Mouse (Mus musculus) hindbrain, embryonic 10.5 days (tissue): ENCODE measurements at regions not wholly inside any gene's neighbourhood (a gene's known extent, or its start where the extent isn't known, plus 50 kb on each side); places are given as distances from the start of the nearest gene placed in this dataset.

Source experiments
- DNase-seq: peaks from one replicate; pipeline ENCODE4 v3.0.0-alpha.2; 2017; ENCODE audit warnings: low spot score
- H3K27ac ChIP-seq: fragments of 300-500 bp; sonication (generic); 2 replicates; pipeline ENCODE4 v1.5.1; 2016; ENCODE audit warnings: mild to moderate bottlenecking, moderate library complexity
- H3K27me3 ChIP-seq: fragments of 300-500 bp; sonication (generic); 2 replicates; pipeline ENCODE4 v1.6.1; 2016; ENCODE audit warnings: mild to moderate bottlenecking; ENCODE audit not compliant: poor library complexity, insufficient read depth, severe bottlenecking
- H3K36me3 ChIP-seq: fragments of 300-500 bp; sonication (generic); 2 replicates; pipeline ENCODE4 v1.6.1; 2016; ENCODE audit warnings: mild to moderate bottlenecking, moderate library complexity
- H3K4me1 ChIP-seq: fragments of 300-500 bp; sonication (generic); replicated peaks from 2 replicates; pipeline ENCODE4 v1.6.1; 2016; ENCODE audit warnings: mild to moderate bottlenecking
- H3K4me3 ChIP-seq: fragments of 300-500 bp; sonication (generic); 2 replicates; pipeline ENCODE4 v1.5.1; 2016; ENCODE audit warnings: mild to moderate bottlenecking, moderate library complexity
- H3K9me3 ChIP-seq: fragments of 300-500 bp; sonication (generic); 2 replicates; pipeline ENCODE4 v1.6.1; 2016; ENCODE audit warnings: mild to moderate bottlenecking, moderate library complexity
- WGBS: fragments of 180-500 bp; shearing (Covaris S2); methylation state at CpG from one replicate; pipeline ENCODE4 v1.1.7; 2016; 5-methylcytosine and 5-hydroxymethylcytosine counted together

DNA sequence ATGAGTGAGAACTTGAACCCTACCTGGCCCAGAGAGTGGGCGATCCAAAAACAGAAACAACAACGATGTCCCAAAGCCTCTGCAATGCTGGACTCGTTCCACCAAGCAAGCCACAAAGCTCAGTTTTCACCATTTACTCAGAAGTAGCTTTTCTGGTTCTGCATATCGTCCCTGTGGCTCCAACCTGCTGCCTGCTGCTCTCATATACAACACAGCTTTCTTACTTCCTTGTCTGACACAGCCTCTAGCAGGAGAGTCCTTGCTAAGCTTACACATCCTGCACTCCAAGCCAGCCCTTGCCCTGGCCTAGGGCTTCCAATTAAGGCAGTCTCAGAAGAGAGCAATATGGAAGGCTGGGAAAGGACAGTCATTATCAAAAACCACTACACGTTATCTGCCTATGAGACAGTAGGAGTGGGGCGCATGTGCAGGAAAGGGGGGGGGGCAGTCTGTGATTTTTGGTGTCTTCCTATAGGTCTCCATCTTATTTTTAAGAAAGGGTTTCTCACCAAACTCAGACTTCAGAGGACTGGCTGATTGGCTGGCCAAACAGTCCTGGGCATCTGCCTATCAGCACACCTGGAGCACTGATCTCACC, 331.3 kb downstream of the Sox9 start:
- Histone ChIP-seq H3K27ac (no peak overlapping the region), H3K4me3 (no peak overlapping the region), H3K27me3 (no peaks in the 10 kb centered on the region), H3K4me1 (peaks cover 31% of the 10 kb centered on the region), H3K36me3 (no peaks in the 10 kb centered on the region), H3K9me3 (no peaks in the 10 kb centered on the region)
- DNase-seq: no peak
- 86% methylated on average over 6 of the region's 6 CpGs for WGBS

DNA sequence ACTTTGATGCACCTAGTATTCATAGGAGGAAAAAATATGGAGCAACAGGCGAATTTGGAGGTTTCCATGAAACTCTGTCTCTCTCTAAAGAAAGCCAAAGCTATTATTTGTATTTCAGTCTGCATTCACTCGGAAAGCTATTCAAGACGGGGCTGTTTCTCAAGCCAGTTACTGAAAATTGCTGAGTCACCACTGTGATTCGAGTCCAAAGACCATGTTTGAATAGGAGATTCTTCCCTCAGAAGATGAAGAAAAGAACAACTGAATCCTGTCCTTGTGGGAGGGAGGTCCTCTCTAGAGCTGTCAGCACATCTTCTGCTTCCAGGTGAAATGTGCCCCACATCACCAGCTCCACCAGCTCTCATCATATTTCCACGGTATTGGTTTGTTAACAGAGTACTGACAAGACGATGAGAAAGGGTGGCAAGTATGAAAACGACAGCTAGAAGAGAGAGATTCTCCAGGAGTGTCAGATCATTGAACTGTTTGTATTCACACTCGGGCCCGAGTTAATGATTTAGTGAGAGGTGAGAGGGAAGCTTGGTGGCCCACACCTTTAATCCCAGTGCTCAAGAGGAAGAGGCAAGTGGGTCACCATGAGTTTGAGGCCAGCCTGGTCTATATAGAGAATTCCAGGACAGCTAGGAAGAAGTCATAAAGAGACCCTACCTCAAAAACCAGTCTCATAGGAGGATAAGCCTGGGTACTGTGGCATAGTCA, 335.3 kb downstream of the Sox9 start:
- H3K36me3 ChIP-seq: no peaks in the 10 kb centered on the region
- no peak overlapping the region for H3K4me3 ChIP-seq
- no peak overlapping the region for H3K27ac ChIP-seq
- 88% methylated on average over 9 of the region's 9 CpGs for WGBS
- peaks cover 38% of the 10 kb centered on the region for H3K4me1 ChIP-seq
- no peaks in the 10 kb centered on the region for H3K27me3 ChIP-seq
- no peaks in the 10 kb centered on the region for H3K9me3 ChIP-seq
- no peak for DNase-seq

DNA sequence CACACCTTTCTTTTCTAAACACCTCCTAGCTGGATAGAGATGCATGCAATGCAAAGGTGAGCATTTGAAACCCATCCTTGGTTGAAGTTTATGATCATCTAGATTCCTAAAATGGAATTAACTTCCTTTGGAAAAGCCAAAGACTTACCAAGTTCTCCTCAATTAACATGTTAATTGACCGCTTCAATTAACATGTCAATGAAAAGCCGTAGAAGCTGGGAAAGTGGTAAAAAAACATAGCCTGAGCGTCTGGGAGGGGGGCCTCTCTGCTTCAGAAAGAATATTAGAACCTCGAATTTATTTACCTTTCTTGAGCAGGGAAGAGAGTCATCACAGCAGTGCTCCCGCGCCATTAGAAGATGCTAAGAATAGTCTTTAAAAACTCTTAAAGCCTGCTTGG, 338.5 kb downstream of the Sox9 start:
- Histone ChIP-seq H3K4me3 (no peak overlapping the region), H3K36me3 (no peaks in the 10 kb centered on the region), H3K27me3 (no peaks in the 10 kb centered on the region), H3K4me1 (peaks cover 26% of the 10 kb centered on the region), H3K9me3 (no peaks in the 10 kb centered on the region), H3K27ac (no peak overlapping the region)
- no peak for DNase-seq
- WGBS: 35% methylated on average over 6 of the region's 6 CpGs

DNA sequence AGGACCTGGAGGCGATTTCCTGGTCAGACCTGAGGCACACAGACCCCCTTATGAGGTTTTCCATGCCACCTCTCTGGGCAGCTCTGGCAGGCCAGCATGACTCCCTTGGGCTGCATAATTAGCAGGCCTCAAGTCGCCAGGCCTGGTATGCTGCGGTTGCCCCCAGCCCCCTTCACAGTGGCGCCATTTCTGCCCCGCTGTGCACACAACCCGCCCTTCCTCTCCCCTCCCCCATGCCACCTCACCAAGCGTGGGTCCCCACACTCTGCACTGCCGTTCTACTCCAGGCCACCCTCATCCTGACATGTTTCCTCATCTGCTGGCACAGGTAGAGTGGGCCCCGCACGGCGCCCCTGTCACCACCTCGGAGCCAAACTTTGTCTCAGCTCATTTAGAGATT, 339.3 kb downstream of the Sox9 start:
- Histone ChIP-seq H3K4me3 (no peak overlapping the region), H3K27ac (peak overlapping the region; percentile 66), H3K4me1 (peaks cover 32% of the 10 kb centered on the region), H3K9me3 (no peaks in the 10 kb centered on the region), H3K27me3 (no peaks in the 10 kb centered on the region), H3K36me3 (no peaks in the 10 kb centered on the region)
- no peak for DNase-seq
- 38% methylated on average over 12 of the region's 12 CpGs for WGBS

DNA sequence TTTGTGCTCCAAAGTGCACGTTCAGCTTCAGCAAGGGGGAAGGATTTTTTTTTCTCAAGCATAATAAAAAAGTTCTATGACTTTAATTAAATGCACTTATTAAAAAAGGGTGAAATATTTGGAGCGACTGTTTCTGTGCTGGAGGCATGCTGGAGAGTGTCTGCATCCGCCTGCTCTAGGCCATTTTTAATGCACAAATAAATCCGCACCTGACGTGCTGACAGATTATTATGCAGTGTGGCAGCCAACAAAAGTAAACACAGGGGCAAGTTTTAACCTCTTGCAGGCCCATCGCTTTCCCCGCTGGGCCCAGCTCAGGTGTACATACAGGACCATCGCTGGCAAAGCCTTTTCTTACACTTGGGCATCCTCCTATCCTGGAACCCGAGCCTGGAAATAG, 340.1 kb downstream of the Sox9 start:
- H3K9me3 ChIP-seq: no peaks in the 10 kb centered on the region
- H3K27me3 ChIP-seq: no peaks in the 10 kb centered on the region
- no peak for DNase-seq
- no peaks in the 10 kb centered on the region for H3K36me3 ChIP-seq
- peaks cover 32% of the 10 kb centered on the region for H3K4me1 ChIP-seq
- WGBS: 73% methylated on average over 9 of the region's 9 CpGs
- H3K4me3 ChIP-seq: no peak overlapping the region
- H3K27ac ChIP-seq: no peak overlapping the region

DNA sequence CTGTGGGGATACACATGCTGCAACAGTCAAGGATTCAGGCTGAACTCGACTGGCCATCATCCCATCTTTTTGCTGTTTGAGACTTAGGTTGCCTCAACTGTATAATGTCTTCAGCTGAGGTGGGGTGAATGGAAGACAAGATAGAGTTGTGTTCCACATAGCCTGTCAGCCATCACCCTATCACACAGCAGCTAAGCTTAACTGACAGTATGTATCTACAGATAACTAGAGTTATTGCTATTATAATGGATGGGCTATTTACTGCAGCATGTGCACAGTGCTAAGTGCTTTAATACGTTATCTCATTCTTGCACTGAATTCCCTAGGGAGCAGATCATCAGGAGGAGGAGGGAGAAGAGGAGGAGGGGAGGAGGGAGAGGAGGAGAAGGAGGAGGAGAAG, 340.9 kb downstream of the Sox9 start:
- DNase-seq: no peak
- H3K27me3 ChIP-seq: no peaks in the 10 kb centered on the region
- no peak overlapping the region for H3K27ac ChIP-seq
- H3K4me3 ChIP-seq: no peak overlapping the region
- no peaks in the 10 kb centered on the region for H3K36me3 ChIP-seq
- WGBS: 67% methylated on average over 2 of the region's 2 CpGs
- no peaks in the 10 kb centered on the region for H3K9me3 ChIP-seq
- H3K4me1 ChIP-seq: peaks cover 32% of the 10 kb centered on the region

DNA sequence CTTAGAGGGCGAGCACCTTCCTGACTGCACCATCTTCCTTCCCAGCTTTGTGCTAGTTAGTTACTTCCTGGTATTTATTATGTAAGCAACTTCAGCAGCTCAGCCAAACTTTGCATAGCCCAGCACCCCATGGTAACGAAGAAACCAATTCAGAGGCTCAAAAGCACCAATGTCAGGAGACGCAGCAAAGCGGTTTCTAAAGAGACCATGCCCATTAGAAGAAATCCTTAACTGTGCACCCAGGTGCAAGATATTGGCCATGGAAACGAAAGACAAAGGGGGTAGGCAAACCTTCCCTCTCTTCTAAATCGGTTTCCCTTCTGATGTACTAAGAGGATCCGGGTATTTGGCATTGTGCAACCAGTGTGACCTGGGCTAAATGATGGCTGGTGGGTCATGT, 343.8 kb downstream of the Sox9 start:
- H3K27ac ChIP-seq: no peak overlapping the region
- H3K9me3 ChIP-seq: no peaks in the 10 kb centered on the region
- DNase-seq: no peak
- peaks cover 13% of the 10 kb centered on the region; the same call in 1 of the 2 replicates for H3K36me3 ChIP-seq
- no peaks in the 10 kb centered on the region for H3K27me3 ChIP-seq
- peaks cover 25% of the 10 kb centered on the region for H3K4me1 ChIP-seq
- no peak overlapping the region for H3K4me3 ChIP-seq
- 85% methylated on average over 7 of the region's 7 CpGs for WGBS

DNA sequence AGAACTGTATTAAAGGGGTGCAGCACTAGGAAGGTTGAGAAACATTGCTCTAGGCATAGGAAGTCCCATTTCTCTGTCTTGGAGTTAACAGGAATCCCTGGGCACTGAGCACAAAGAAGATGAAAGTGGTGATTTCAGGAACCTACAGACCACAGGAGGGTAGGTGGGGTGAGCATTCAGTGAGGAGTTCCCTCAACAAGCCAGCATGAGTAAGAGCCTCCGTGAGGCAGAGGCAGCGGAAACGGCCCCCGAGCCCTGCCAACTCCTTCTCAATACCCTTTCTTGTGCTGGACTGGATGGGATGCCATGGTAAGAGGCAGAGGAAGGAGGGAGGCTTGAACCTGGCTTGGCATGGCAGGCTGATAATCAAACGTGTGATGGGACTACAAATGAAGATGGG, 347.2 kb downstream of the Sox9 start:
- DNase-seq: no peak
- Histone ChIP-seq H3K27ac (no peak overlapping the region), H3K9me3 (no peaks in the 10 kb centered on the region), H3K36me3 (peaks cover 20% of the 10 kb centered on the region; the same call in 1 of the 2 replicates), H3K4me3 (no peak overlapping the region), H3K4me1 (peaks cover 26% of the 10 kb centered on the region), H3K27me3 (no peaks in the 10 kb centered on the region)
- WGBS: 93% methylated on average over 5 of the region's 5 CpGs

DNA sequence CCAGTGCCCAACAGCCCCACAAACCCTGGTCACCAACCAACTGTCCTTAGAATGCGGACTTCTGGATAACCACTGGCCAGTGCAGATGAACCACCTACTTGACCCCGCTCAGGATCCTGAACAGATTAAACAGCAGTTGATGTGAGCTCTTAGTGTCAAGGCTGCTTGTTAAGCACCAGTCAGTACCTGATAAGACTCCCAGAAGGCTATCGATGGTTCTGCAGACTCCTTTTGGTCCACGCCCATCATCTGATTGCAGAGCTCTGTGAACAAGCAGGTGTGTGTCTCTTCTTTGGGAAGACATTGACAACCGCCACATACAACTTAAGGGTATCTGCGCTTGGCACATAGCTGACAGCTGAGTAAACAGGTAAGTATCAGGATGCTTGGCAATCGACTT, 348.0 kb downstream of the Sox9 start:
- no peak for DNase-seq
- WGBS: 97% methylated on average over 7 of the region's 7 CpGs
- H3K36me3 ChIP-seq: peaks cover 20% of the 10 kb centered on the region; the same call in 1 of the 2 replicates
- H3K27me3 ChIP-seq: no peaks in the 10 kb centered on the region
- H3K4me3 ChIP-seq: no peak overlapping the region
- H3K9me3 ChIP-seq: no peaks in the 10 kb centered on the region
- no peak overlapping the region for H3K27ac ChIP-seq
- H3K4me1 ChIP-seq: peaks cover 29% of the 10 kb centered on the region

DNA sequence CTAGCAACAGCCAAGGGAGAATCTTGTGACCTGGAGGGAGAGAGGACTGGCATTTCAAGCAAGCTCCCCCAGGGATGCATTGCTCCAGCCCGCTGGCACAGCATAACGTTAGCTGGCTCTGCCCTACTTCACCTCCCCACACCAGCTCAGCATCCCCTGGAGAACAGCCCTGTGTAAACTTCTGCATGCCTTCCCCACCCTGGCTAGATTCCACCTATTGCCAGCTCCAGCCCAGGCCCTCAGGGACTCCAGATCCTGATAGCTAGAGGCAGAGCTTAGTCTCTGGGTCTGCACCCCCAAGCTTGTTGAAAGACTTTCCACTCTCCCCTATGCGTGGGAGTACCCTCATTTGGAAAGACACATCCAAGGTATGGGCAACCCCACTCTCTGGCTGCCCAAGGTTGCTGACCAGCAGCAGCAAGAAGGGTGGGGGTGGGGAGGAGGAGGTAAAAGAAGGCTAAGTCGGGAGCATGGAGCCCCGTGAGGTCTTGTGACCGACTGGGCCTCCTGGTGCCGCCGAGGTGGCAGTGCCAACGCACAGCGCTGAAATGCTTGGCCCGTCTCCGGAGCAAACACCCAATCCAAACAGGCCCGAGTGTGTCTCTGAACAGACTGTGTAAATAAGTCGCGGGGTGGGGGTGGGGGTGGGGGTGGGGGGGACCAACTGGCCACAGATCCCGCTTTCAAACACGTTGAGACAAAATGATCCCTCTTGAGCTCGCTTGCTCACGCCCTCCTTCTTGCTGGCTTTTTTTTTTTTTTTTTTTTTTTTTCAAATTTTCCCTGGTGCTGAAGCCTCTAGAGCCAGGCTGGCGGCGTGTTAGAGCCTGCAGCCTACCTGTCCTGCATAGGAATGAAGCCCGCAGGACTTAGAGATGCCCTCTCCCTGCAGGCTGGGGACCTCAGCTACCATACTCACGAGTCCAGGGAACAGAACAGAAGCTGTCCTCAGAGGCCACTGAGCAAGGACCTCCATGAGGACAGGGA, 350.3 kb downstream of the Sox9 start:
- DNase-seq: no peak
- 78% methylated on average over 23 of the region's 23 CpGs for WGBS
- Histone ChIP-seq H3K36me3 (peaks cover 20% of the 10 kb centered on the region; the same call in 1 of the 2 replicates), H3K27me3 (no peaks in the 10 kb centered on the region), H3K27ac (peak overlapping the region; percentile 45; the same call in 1 of the 2 replicates), H3K9me3 (no peaks in the 10 kb centered on the region), H3K4me3 (no peak overlapping the region), H3K4me1 (peaks cover 34% of the 10 kb centered on the region)

DNA sequence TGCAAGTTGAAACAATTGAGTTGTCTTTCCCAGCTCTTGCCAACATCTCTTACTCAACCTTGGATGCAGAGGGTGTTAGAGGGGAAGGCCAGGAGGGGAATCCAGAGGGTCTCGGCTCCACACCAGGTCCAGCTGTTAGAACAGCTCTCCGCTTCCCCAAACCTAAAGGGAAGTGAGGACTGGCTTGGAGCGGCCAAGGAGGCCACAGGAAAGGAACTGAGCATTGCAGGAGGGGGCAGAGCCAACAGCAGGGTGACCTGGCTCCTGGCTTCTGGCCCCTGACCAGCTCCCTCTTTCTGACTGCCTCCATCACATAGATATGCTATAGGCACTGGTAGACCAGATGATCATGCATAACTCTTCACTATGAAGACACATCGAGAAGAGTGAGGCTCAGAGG, 351.4 kb downstream of the Sox9 start:
- no peaks in the 10 kb centered on the region for H3K27me3 ChIP-seq
- H3K27ac ChIP-seq: 0 out of 2 replicates have a peak overlapping the region, but pooled peaks have one; percentile 8
- WGBS: 89% methylated on average over 4 of the region's 4 CpGs
- no peak for DNase-seq
- no peak overlapping the region for H3K4me3 ChIP-seq
- H3K9me3 ChIP-seq: no peaks in the 10 kb centered on the region
- peaks cover 20% of the 10 kb centered on the region; the same call in 1 of the 2 replicates for H3K36me3 ChIP-seq
- H3K4me1 ChIP-seq: peaks cover 40% of the 10 kb centered on the region

DNA sequence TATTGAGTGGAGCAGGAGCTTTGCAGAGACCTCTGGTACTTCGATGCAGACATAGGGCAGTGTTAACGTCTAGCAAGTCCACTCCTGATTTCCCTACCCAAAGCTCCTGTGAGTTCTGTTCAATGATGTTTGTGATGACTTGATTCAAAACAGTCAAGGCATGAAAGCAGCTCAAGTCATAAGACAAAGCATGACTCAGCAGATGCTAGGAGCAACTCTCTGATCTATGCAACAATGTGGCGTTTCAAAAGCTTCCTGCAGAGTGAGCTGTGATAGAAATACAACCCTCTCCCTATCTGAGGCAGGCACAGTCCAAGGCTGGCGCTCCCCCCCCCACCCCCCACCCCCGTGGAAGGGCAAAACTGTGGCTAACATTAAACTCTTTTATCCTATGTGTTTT, 353.2 kb downstream of the Sox9 start:
- 46% methylated on average over 5 of the region's 5 CpGs for WGBS
- peaks cover 46% of the 10 kb centered on the region for H3K4me1 ChIP-seq
- no peaks in the 10 kb centered on the region for H3K9me3 ChIP-seq
- H3K4me3 ChIP-seq: no peak overlapping the region
- peaks cover 13% of the 10 kb centered on the region; the same call in 1 of the 2 replicates for H3K36me3 ChIP-seq
- no peaks in the 10 kb centered on the region for H3K27me3 ChIP-seq
- no peak for DNase-seq
- no peak overlapping the region for H3K27ac ChIP-seq

DNA sequence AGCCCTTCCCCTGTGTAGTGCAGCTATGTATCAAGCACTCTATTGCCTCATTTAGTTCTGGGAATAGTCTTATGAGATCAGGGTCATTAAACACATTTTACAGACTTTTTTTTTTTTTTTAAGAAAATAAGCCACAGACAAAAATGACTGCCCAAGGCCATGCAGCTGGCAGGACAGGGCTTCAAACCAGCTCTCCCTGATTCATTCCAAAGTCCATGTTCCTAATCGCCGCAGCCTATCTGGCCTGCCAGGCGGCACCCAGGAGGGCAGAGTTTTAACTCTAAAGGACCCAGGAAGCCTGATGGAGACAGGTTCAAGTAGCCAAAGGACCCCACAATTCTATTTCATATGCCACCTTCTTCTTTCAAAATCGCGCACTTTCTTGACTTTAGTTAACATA, 356.4 kb downstream of the Sox9 start:
- no peaks in the 10 kb centered on the region for H3K27me3 ChIP-seq
- 85% methylated on average over 5 of the region's 5 CpGs for WGBS
- no peaks in the 10 kb centered on the region for H3K9me3 ChIP-seq
- DNase-seq: no peak
- no peaks in the 10 kb centered on the region for H3K36me3 ChIP-seq
- no peak overlapping the region for H3K4me3 ChIP-seq
- no peak overlapping the region for H3K27ac ChIP-seq
- H3K4me1 ChIP-seq: peaks cover 49% of the 10 kb centered on the region
